Mouse (Mus musculus): ENCODE data around the gene Rnf187. TPM values are rescaled to one million over a fixed set of nuclear protein-coding genes. Genes with fewer than 3 reads are reported as not detected.

Rnf187 gene
- polyA plus RNA-seq (2014; fragmentation: Nextera tagmentation; extraction: Ambion mirVana) = 273 and 293 TPM in 2 replicates

DNA sequence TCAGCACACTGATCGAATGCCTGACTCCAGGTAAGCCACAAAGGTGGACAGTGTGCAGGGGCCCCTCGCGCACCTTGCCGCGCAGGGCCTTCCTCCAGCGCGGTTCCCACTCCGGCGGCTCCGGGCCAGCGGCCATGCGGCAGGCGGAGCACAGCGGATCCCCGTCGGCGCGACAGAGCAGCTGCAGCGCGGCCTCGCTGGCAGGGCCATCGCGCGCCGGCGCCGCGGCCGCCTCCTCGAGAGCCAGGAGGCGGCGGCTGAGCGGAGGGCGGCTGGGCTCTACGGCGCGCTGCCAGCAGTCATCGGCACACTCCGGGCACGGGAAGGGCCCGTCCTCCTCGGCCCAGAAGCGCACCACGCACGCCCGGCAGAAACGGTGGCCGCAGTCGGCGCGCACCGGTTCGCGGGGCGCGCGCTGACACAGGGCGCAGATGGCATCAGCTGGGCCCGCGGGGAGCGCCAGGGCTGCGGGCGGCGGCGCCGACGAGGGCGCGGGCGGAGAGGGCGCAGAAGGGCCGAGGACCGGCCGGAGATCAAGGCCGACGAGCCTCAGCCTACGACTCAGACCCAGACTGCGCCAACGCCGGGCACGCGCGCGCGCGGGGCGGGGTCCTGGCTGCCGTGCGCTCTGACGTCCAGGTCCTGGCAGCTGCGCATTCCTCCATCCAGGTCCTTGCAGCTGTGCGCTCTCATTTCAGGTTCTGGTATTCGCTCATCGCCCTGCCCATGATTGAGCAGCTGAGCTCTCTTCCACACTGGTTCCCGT is at the start of gene Rnf187:
Gene Rnf187, minus strand, starts transcription at position 595 of the 766 bp plus-strand sequence.
- no peak for TF ChIP-seq CTCF (IDR thresholded peaks at IDR 0.05; ENCODE audit: low read depth)
- WGBS = under 1% methylated on average over 94 of the region's 95 CpGs
- Histone ChIP-seq H3K4me2 (peak within 1 kb of the TSS; percentile 92), H3K27ac (ENCODE audit: low read depth) (peak within 1 kb of the TSS; percentile 95), H3K4me3 (ENCODE audit: low read depth, low read length) (peak within 1 kb of the TSS; percentile 94), H3K9me3 (ENCODE audit: low read depth, low read length) (no peaks in the 10 kb centered on the region), H3K4me1 (ENCODE audit: insufficient read depth) (peaks cover 4% of the 10 kb centered on the region; the same call in 1 of the 2 replicates), H3K36me3 (ENCODE audit: insufficient read depth) (peaks cover 30% of the 10 kb centered on the region), H3K9ac (peak within 1 kb of the TSS; percentile 91), H3K27me3 (ENCODE audit: insufficient read depth, low read length) (no peaks in the 10 kb centered on the region)
- peak; percentile 99 for ATAC-seq (ENCODE audit: insufficient read depth)
- peak; percentile 97 for DNase-seq

DNA sequence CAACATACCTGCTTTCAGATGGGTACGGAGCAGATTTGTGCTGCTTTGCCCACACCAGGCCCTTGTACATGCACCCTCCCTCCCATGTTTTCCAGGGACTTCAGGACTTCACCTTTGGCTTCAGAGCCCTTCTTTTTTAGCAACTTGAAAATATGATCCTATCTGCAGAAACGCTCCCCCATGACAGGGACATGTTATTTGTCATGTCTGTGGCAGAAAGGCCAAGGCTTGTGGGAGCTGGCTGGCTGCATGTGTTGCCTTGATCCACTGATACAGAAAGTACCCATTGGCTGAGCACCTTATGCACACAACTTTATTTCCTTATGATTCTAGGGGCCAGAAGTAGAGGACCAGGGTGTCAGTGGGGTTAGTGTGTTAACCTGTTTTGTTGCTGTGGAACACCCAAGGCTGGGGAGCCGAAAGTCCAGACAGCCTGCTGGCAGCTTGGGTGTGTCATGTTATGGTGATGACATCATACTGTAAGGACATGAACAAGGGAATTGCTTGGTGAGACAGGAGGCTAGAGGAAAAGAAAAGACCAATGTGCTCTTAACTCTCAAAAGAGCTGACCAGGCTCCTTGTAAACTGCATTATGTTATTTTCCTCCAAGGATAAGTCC is 46.7 kb upstream of the Rnf187 start:
- ATAC-seq (ENCODE audit: insufficient read depth) = no peak
- WGBS = 87% methylated on average over 3 of the region's 3 CpGs
- H3K27me3 ChIP-seq (ENCODE audit: insufficient read depth, low read length) = no peaks in the 10 kb centered on the region
- no peak for DNase-seq
- no peak for TF ChIP-seq CTCF (IDR thresholded peaks at IDR 0.05; ENCODE audit: low read depth)
- no peaks in the 10 kb centered on the region for H3K4me1 ChIP-seq (ENCODE audit: insufficient read depth)
- peaks cover 85% of the 10 kb centered on the region for H3K36me3 ChIP-seq (ENCODE audit: insufficient read depth)
- H3K4me2 ChIP-seq = no peak overlapping the region
- H3K27ac ChIP-seq (ENCODE audit: low read depth) = no peak overlapping the region
- H3K9me3 ChIP-seq (ENCODE audit: low read depth, low read length) = no peaks in the 10 kb centered on the region
- H3K9ac ChIP-seq = no peak overlapping the region
- H3K4me3 ChIP-seq (ENCODE audit: low read depth, low read length) = no peak overlapping the region

DNA sequence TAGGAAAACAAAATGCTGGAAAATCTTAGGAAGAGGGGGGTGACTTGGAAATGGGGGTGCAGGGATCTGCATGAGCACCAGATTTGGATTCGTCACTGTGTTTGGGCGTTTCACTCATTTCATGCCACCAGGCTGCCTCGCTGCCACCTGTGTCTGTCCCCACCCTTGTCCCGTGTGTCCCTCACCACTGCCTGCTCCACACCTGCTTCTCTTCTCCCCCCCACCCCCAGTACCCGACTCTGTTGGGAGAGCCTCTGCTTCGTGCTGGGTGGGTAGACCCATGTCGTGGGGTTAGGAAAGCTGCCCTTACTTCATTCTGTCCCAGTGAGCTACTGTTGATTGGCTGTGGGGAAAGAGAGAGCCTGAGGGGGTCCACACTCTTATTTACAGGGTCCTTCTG is 45.9 kb upstream of the Rnf187 start:
- no peak for DNase-seq
- no peak for TF ChIP-seq CTCF (IDR thresholded peaks at IDR 0.05; ENCODE audit: low read depth)
- H3K27ac ChIP-seq (ENCODE audit: low read depth) = no peak overlapping the region
- no peak overlapping the region for H3K4me2 ChIP-seq
- WGBS = 95% methylated on average over 7 of the region's 7 CpGs
- H3K27me3 ChIP-seq (ENCODE audit: insufficient read depth, low read length) = no peaks in the 10 kb centered on the region
- no peak overlapping the region for H3K4me3 ChIP-seq (ENCODE audit: low read depth, low read length)
- no peak overlapping the region for H3K9ac ChIP-seq
- no peak for ATAC-seq (ENCODE audit: insufficient read depth)
- H3K9me3 ChIP-seq (ENCODE audit: low read depth, low read length) = no peaks in the 10 kb centered on the region
- peaks cover 81% of the 10 kb centered on the region for H3K36me3 ChIP-seq (ENCODE audit: insufficient read depth)
- H3K4me1 ChIP-seq (ENCODE audit: insufficient read depth) = 0 out of 2 replicates have a peak, but pooled peaks cover 2% of the 10 kb centered on the region

DNA sequence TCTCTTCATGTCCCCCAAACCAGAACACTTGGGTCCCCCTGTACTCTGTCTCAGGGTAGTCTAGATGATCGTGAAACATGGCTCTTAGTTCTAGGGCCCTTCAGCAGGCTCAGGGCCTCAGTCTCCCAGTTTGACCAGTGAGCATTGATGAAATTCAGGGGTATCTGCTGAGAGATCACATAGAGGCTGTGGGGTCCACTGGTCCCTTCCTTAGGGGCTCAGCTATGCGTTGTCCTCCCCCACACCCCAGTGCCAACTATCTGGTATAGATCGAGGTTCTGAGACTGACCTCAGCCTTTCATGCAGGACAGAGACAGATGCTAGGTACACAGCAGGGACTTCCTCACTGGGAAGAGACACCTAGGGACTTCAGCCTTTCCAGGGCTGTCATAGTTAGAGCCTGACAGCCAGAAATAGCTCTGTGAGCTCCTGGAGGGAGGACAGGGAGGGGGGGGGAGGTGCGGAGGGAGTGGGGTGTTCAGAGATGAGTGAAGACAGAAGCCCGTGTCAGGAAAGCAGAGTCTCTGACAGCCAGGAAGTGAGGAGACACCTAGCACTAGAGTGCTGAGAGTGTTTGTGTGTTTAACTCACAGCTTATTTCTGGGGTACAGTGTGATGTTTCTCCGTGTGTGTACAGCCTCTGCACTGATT is 45.1 kb upstream of the Rnf187 start:
- Histone ChIP-seq H3K36me3 (ENCODE audit: insufficient read depth) (peaks cover 73% of the 10 kb centered on the region), H3K4me2 (no peak overlapping the region), H3K4me1 (ENCODE audit: insufficient read depth) (0 out of 2 replicates have a peak, but pooled peaks cover 5% of the 10 kb centered on the region), H3K9me3 (ENCODE audit: low read depth, low read length) (no peaks in the 10 kb centered on the region), H3K27me3 (ENCODE audit: insufficient read depth, low read length) (no peaks in the 10 kb centered on the region), H3K9ac (no peak overlapping the region), H3K4me3 (ENCODE audit: low read depth, low read length) (no peak overlapping the region), H3K27ac (ENCODE audit: low read depth) (no peak overlapping the region)
- TF ChIP-seq CTCF (IDR thresholded peaks at IDR 0.05; ENCODE audit: low read depth) = no peak
- no peak for DNase-seq
- no peak for ATAC-seq (ENCODE audit: insufficient read depth)
- 73% methylated on average over 6 of the region's 6 CpGs for WGBS

DNA sequence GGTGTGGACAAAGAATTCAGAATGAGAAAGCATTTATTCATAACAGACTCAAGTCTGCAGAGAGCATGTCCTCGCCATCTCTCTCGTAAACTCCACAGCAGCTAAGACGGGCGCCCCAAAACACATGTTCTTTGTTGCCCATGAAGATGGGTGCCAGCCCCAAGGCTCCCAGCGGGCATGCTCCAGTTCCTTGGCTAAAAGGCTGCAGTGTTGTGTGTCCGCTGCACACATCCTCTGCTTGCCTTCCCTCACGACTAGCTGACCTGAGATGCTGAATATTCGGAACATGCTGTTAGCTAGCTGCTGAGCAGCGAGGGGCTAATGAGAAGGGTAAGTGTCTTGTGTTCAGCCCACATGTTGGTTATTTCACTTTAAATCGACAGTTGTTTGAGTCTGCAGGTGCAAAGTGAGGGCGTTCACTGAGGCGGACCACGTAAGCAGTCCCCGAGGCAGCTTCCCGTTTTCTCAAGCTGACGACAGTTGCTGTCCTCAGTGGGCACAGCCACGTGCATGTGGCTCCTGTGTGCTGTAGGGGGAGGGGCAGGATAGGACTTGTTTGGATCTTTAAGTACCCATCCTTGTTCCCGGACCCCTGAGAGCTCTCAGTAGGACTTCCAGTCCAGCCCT is 43.9 kb upstream of the Rnf187 start:
- Histone ChIP-seq H3K9ac (no peak overlapping the region), H3K27ac (ENCODE audit: low read depth) (no peak overlapping the region), H3K4me2 (no peak overlapping the region), H3K4me1 (ENCODE audit: insufficient read depth) (0 out of 2 replicates have a peak, but pooled peaks cover 5% of the 10 kb centered on the region), H3K4me3 (ENCODE audit: low read depth, low read length) (no peak overlapping the region), H3K9me3 (ENCODE audit: low read depth, low read length) (no peaks in the 10 kb centered on the region), H3K36me3 (ENCODE audit: insufficient read depth) (peaks cover 61% of the 10 kb centered on the region), H3K27me3 (ENCODE audit: insufficient read depth, low read length) (no peaks in the 10 kb centered on the region)
- ATAC-seq (ENCODE audit: insufficient read depth) = no peak
- no peak for TF ChIP-seq CTCF (IDR thresholded peaks at IDR 0.05; ENCODE audit: low read depth)
- WGBS = 83% methylated on average over 18 of the region's 18 CpGs
- DNase-seq = no peak

DNA sequence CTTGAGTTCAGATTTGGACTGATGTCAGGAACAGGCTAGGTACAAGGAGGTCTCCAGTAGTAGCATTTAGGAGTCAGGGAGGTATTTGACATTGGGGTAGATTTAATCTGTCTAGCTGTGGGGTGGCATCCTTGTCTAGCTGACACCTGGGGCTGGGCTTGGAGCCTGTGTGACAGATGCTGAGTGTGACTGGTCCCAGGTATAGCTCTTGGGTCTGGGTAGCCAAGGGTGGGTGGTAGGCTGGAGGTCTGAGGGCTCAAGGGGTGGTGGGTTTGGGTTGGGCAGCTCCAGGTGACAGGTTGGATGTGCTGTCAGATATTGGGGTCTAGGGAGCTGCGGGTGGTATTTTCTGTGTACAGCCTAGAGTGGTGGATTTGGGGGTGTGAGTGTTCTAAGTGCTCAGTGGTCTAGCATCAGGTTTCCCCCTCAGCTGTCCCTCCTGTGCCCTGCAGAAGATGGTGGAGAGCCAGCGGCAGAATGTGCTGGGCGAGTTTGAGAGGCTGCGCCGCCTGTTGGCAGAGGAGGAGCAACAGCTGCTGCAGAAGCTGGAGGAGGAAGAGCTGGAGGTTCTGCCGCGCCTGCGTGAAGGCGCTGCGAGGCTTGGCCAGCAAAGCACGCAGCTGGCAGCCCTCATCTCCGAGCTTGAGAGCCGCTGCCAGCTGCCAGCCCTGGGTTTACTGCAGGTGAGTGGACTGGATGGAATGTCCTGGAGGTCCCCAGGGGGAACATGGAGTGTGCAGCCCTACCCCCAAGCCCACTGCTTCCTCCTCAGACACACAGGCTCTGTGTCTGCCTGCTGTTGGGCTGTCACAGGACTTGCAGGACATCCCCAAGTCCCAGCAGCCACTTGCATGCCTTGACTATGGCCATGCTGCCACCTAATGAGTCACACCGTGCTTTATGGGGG is 43.1 kb upstream of the Rnf187 start:
- 51% methylated on average over 14 of the region's 14 CpGs for WGBS
- H3K27me3 ChIP-seq (ENCODE audit: insufficient read depth, low read length) = no peaks in the 10 kb centered on the region

More for the DNA sequence above, 43.1 kb upstream of the Rnf187 start:
- Histone ChIP-seq H3K27ac (ENCODE audit: low read depth) (no peak overlapping the region), H3K9ac (no peak overlapping the region), H3K4me1 (ENCODE audit: insufficient read depth) (0 out of 2 replicates have a peak, but pooled peaks cover 5% of the 10 kb centered on the region), H3K4me2 (no peak overlapping the region), H3K36me3 (ENCODE audit: insufficient read depth) (peaks cover 53% of the 10 kb centered on the region), H3K4me3 (ENCODE audit: low read depth, low read length) (no peak overlapping the region), H3K9me3 (ENCODE audit: low read depth, low read length) (no peaks in the 10 kb centered on the region)
- ATAC-seq (ENCODE audit: insufficient read depth) (no peak), DNase-seq (peak; percentile 59)
- TF ChIP-seq CTCF (IDR thresholded peaks at IDR 0.05; ENCODE audit: low read depth) = peak; percentile 54

Measured in lung, embryonic 14.5 days (tissue).